Mouse (Mus musculus) ES-E14 (cell line): ENCODE data around the gene Itpr1.

Source experiments
- HCFC1 ChIP-seq: IDR thresholded peaks from 2 replicates; pipeline ENCODE4 v1.6.1; 2012; ENCODE audit warnings: low read length, inconsistent platforms, borderline replicate concordance; ENCODE audit not compliant: insufficient read depth
- MAFK ChIP-seq: IDR thresholded peaks from 2 replicates; pipeline ENCODE4 v1.6.1; 2014; ENCODE audit warnings: mild to moderate bottlenecking, low read depth, low read length, inconsistent platforms; ENCODE audit not compliant: insufficient read depth
- ZC3H11A ChIP-seq: IDR thresholded peaks from 2 replicates; pipeline ENCODE4 v1.6.1; 2012; ENCODE audit warnings: low read depth, mild to moderate bottlenecking, inconsistent platforms, low read length, borderline replicate concordance

- TF ChIP-seq MAFK (no peak), HCFC1 (no peak), ZC3H11A (no peak)
These were observed 339.1 kb downstream of the Itpr1 start for GRCm38 (mm10) chr6:108551725-108552620.
